Comparison of ENCODE assay signal across 8 mouse cellular contexts in the genomic region with DNA sequence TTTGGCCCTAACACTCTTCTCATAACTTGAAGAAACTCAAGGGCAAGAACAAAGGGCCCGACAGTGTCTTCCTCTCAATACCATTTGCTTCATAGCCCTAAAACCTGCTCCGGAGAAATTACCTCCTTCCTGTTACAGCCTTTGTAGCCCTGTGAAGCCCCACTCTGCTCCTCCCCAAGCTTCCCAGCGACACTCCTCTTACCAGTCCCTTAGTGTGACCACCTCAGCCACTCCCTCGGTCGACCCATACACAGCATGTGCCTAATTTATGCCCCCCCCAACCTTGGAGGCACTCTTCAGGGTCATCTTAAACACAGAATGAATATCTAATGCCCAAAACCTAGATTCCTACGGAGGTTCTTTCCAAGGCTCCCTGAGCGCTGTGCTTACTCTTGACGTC. TPM values are rescaled to one million over a fixed set of nuclear protein-coding genes. Genes with fewer than 3 reads are reported as not detected.
DNase-seq lines count a peak whose midpoint lies in the region; ATAC-seq and TF ChIP-seq lines count a peak whose summit lies in the region.

No protein-coding gene starts in this region.

- peak overlapping the region; percentile 49 for H3K4me3 ChIP-seq in embryonic facial prominence, embryonic 11.5 days (ENCODE audit: low read depth, low read length)
- peak overlapping the region; percentile 49 for H3K4me3 ChIP-seq in hindbrain, postnatal 0 days (ENCODE audit: low read length)
- 0 out of 2 replicates have a peak overlapping the region, but pooled peaks have one; percentile 4 for H3K4me3 ChIP-seq in midbrain, embryonic 12.5 days

- H3K9me3 ChIP-seq in embryonic facial prominence, embryonic 11.5 days (replicated peaks; ENCODE audit: control insufficient read depth, low read length) = no peaks in the 10 kb centered on the region
- H3K9me3 ChIP-seq in hindbrain, postnatal 0 days (ENCODE audit: low read length) = no peaks in the 10 kb centered on the region
- H3K9me3 ChIP-seq in midbrain, embryonic 12.5 days = no peaks in the 10 kb centered on the region

- peaks cover 16% of the 10 kb centered on the region for H3K4me1 ChIP-seq in embryonic facial prominence, embryonic 11.5 days (ENCODE audit: control insufficient read depth, insufficient read depth, low read length)
- peaks cover 14% of the 10 kb centered on the region; the same call in 1 of the 2 replicates for H3K4me1 ChIP-seq in hindbrain, postnatal 0 days (ENCODE audit: insufficient read depth, low read length)
- peaks cover 38% of the 10 kb centered on the region for H3K4me1 ChIP-seq in midbrain, embryonic 12.5 days

- H3K9ac ChIP-seq in embryonic facial prominence, embryonic 11.5 days (replicated peaks; ENCODE audit: low read length) = peak overlapping the region; percentile 68
- H3K9ac ChIP-seq in hindbrain, postnatal 0 days (replicated peaks; ENCODE audit: low read length) = peak overlapping the region; percentile 57
- H3K9ac ChIP-seq in midbrain, embryonic 12.5 days (replicated peaks) = peak overlapping the region; percentile 46; the same call in 1 of the 2 replicates

- peak; percentile 91 for DNase-seq in heart, adult 11 months
- DNase-seq in heart, adult 9 months (ENCODE audit: low spot score in 2 of 2) = no peak
- no peak for DNase-seq in embryonic facial prominence, embryonic 11.5 days (ENCODE audit: low spot score)
- DNase-seq in hindbrain, postnatal 0 days (ENCODE audit: low spot score) = no peak
- DNase-seq in frontal cortex, postnatal 25 days (ENCODE audit: low spot score in 2 of 2) = no peak
- no peak for DNase-seq in thymus, postnatal 10 days (ENCODE audit: low spot score in 2 of 2)
- no peak for DNase-seq in T-cell, adult 2 months (ENCODE audit: low spot score)

- 14% methylated on average over 8 of the region's 8 CpGs for WGBS in embryonic facial prominence, embryonic 11.5 days
- 33% methylated on average over 8 of the region's 8 CpGs for WGBS in hindbrain, postnatal 0 days
- 34% methylated on average over 8 of the region's 8 CpGs for WGBS in midbrain, embryonic 12.5 days

- H3K36me3 ChIP-seq in embryonic facial prominence, embryonic 11.5 days (replicated peaks; ENCODE audit: control insufficient read depth, insufficient read depth, low read depth, low read length) = no peaks in the 10 kb centered on the region
- no peaks in the 10 kb centered on the region for H3K36me3 ChIP-seq in hindbrain, postnatal 0 days (ENCODE audit: insufficient read depth, low read length)
- H3K36me3 ChIP-seq in midbrain, embryonic 12.5 days = no peaks in the 10 kb centered on the region

- ATAC-seq in embryonic facial prominence, embryonic 11.5 days (replicated peaks; ENCODE audit: insufficient number of reproducible peaks, low FRiP score, low TSS enrichment, low read depth) = no peak
- no peak for ATAC-seq in hindbrain, postnatal 0 days
- ATAC-seq in midbrain, embryonic 12.5 days (ENCODE audit: low FRiP score, low read depth) = no peak

- H3K4me2 ChIP-seq in embryonic facial prominence, embryonic 11.5 days (ENCODE audit: low read depth, low read length) = peak overlapping the region; percentile 43
- peak overlapping the region; percentile 89 for H3K4me2 ChIP-seq in hindbrain, postnatal 0 days (ENCODE audit: low read depth, low read length)
- peak overlapping the region; percentile 74 for H3K4me2 ChIP-seq in midbrain, embryonic 12.5 days (replicated peaks)

- no peak for TF ChIP-seq CTCF in hindbrain, postnatal 0 days (IDR thresholded peaks at IDR 0.05; ENCODE audit: low read depth)

- peaks cover 5% of the 10 kb centered on the region for H3K27me3 ChIP-seq in embryonic facial prominence, embryonic 11.5 days (ENCODE audit: control insufficient read depth, insufficient read depth, low read length)
- no peaks in the 10 kb centered on the region for H3K27me3 ChIP-seq in hindbrain, postnatal 0 days (ENCODE audit: insufficient read depth, low read length)
- H3K27me3 ChIP-seq in midbrain, embryonic 12.5 days = peaks cover 70% of the 10 kb centered on the region

- no peak overlapping the region; the same call in 1 of the 2 replicates for H3K27ac ChIP-seq in embryonic facial prominence, embryonic 11.5 days (replicated peaks; ENCODE audit: low read depth, low read length)
- peak overlapping the region; percentile 73; the same call in 1 of the 2 replicates for H3K27ac ChIP-seq in hindbrain, postnatal 0 days
- no peak overlapping the region for H3K27ac ChIP-seq in midbrain, embryonic 12.5 days (replicated peaks)

RNA-seq across cellular contexts. Expression of a gene that starts 2.3 kb away (rescaled TPM):
- 26.9 and 30.2 TPM in 2 replicates for polyA plus RNA-seq in embryonic facial prominence, embryonic 11.5 days (2014; fragmentation: Nextera tagmentation; extraction: Ambion mirVana)
- 3.9 and 5.9 TPM in 2 replicates for total RNA-seq in hindbrain, postnatal 0 days (2014; rRNA removed)
- 7.4 and 10.9 TPM in 2 replicates for polyA plus RNA-seq in hindbrain, postnatal 0 days (2015; fragmentation: Nextera tagmentation; extraction: Ambion mirVana)
- polyA plus RNA-seq in midbrain, embryonic 12.5 days (2016; fragmentation: Nextera tagmentation; extraction: Ambion mirVana) = 9.5 and 11.0 TPM in 2 replicates

RNA-seq across cellular contexts. Expression of a gene that starts 8.3 kb away (rescaled TPM):
- 39.8 and 45.7 TPM in 2 replicates for polyA plus RNA-seq in embryonic facial prominence, embryonic 11.5 days (2014; fragmentation: Nextera tagmentation; extraction: Ambion mirVana)
- 30.1 and 30.8 TPM in 2 replicates for total RNA-seq in hindbrain, postnatal 0 days (2014; rRNA removed)
- 47.2 and 49.1 TPM in 2 replicates for polyA plus RNA-seq in hindbrain, postnatal 0 days (2015; fragmentation: Nextera tagmentation; extraction: Ambion mirVana)
- 38.1 and 39.6 TPM in 2 replicates for polyA plus RNA-seq in midbrain, embryonic 12.5 days (2016; fragmentation: Nextera tagmentation; extraction: Ambion mirVana)

RNA-seq across cellular contexts. Expression of a gene that starts 19.5 kb away (rescaled TPM):
- polyA plus RNA-seq in embryonic facial prominence, embryonic 11.5 days (2014; fragmentation: Nextera tagmentation; extraction: Ambion mirVana) = 82.4 and 87.9 TPM in 2 replicates
- total RNA-seq in hindbrain, postnatal 0 days (2014; rRNA removed) = 295 and 347 TPM in 2 replicates
- 95.5 and 97.8 TPM in 2 replicates for polyA plus RNA-seq in hindbrain, postnatal 0 days (2015; fragmentation: Nextera tagmentation; extraction: Ambion mirVana)
- polyA plus RNA-seq in midbrain, embryonic 12.5 days (2016; fragmentation: Nextera tagmentation; extraction: Ambion mirVana) = 72.2 and 76.1 TPM in 2 replicates

RNA-seq across cellular contexts. Expression of a gene that starts 32.5 kb away (rescaled TPM):
- 3.0 and 4.5 TPM in 2 replicates for polyA plus RNA-seq in embryonic facial prominence, embryonic 11.5 days (2014; fragmentation: Nextera tagmentation; extraction: Ambion mirVana)
- total RNA-seq in hindbrain, postnatal 0 days (2014; rRNA removed) = 97.9 and 101 TPM in 2 replicates
- 42.9 and 49.8 TPM in 2 replicates for polyA plus RNA-seq in hindbrain, postnatal 0 days (2015; fragmentation: Nextera tagmentation; extraction: Ambion mirVana)
- 25.1 and 25.5 TPM in 2 replicates for polyA plus RNA-seq in midbrain, embryonic 12.5 days (2016; fragmentation: Nextera tagmentation; extraction: Ambion mirVana)

RNA-seq across cellular contexts. Expression of a gene that starts 32.9 kb away (rescaled TPM):
- polyA plus RNA-seq in embryonic facial prominence, embryonic 11.5 days (2014; fragmentation: Nextera tagmentation; extraction: Ambion mirVana) = 287 and 288 TPM in 2 replicates
- 74.9 and 111 TPM in 2 replicates for total RNA-seq in hindbrain, postnatal 0 days (2014; rRNA removed)
- 250 and 268 TPM in 2 replicates for polyA plus RNA-seq in hindbrain, postnatal 0 days (2015; fragmentation: Nextera tagmentation; extraction: Ambion mirVana)
- 253 and 255 TPM in 2 replicates for polyA plus RNA-seq in midbrain, embryonic 12.5 days (2016; fragmentation: Nextera tagmentation; extraction: Ambion mirVana)
